Mouse (Mus musculus): ENCODE measurements at regions not wholly inside any gene's neighbourhood (a gene's known extent, or its start where the extent isn't known, plus 50 kb on each side); places are given as distances from the start of the nearest gene placed in this dataset.

DNA sequence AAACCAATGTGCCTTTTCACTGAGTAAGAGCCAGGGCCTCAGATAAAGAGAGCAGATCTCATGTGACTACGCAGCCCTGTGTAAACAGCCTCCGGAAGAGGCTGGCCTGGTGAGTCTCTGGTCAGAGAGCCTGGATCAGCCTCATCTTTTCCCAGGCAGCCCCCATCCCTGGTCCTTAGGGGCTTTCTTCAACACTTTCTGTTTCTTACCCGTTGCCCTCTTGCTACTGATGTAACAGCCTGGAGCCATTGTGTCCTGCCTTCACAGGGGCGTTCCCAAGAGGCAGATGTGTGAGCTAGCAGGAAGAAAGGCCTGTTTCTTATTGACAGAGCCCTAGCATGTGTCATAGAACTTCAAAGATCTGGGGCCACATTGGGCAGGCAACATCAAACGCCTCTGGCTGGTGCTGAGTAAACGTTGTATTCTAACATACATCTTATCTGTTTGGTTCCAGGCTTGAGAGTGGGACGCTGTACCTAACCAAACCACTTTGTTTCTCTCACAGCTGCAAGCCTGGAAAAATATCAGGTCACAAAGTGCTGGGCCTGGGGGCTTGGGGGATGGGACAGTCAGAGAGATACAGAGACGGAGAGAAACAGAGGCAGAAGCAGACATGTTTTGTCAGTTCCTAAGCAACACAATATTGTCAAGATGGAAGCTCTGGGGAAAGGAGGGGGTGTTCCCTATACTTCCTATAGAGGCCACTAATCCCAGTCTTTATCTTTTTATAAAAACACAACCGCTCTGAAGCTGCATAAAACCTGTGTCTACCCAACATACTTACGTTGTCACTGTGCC, 362.6 kb upstream of the Prox1 start:
- Histone ChIP-seq H3K27ac (ENCODE audit: low read depth, low read length) (peak overlapping the region; percentile 47), H3K36me3 (ENCODE audit: control insufficient read depth, insufficient read depth, low read length) (no peaks in the 10 kb centered on the region), H3K27me3 (ENCODE audit: control insufficient read depth, insufficient read depth, low read length) (no peaks in the 10 kb centered on the region; the same call in 1 of the 2 replicates), H3K4me2 (no peak overlapping the region), H3K4me3 (ENCODE audit: low read depth, low read length) (no peak overlapping the region), H3K9me3 (replicated peaks; ENCODE audit: control insufficient read depth, low read length) (no peaks in the 10 kb centered on the region), H3K9ac (ENCODE audit: low read depth, low read length) (no peak overlapping the region), H3K4me1 (ENCODE audit: control insufficient read depth, insufficient read depth, low read length) (peaks cover 25% of the 10 kb centered on the region)
- WGBS (ENCODE audit: insufficient replicate concordance) = 12% methylated on average over 10 of the region's 10 CpGs
- peak; percentile 68; the same call in 1 of the 2 replicates for ATAC-seq (replicated peaks; ENCODE audit: insufficient number of reproducible peaks, low FRiP score, low TSS enrichment)

GRCm38 (mm10) chr1:190531224-190531623, 360.7 kb upstream of the Prox1 start:
- ATAC-seq (replicated peaks; ENCODE audit: insufficient number of reproducible peaks, low FRiP score, low TSS enrichment) = no peak
- no peak overlapping the region for H3K4me3 ChIP-seq (ENCODE audit: low read depth, low read length)
- H3K27me3 ChIP-seq (ENCODE audit: control insufficient read depth, insufficient read depth, low read length) = no peaks in the 10 kb centered on the region; the same call in 1 of the 2 replicates
- H3K9ac ChIP-seq (ENCODE audit: low read depth, low read length) = no peak overlapping the region
- H3K9me3 ChIP-seq (replicated peaks; ENCODE audit: control insufficient read depth, low read length) = no peaks in the 10 kb centered on the region
- H3K27ac ChIP-seq (ENCODE audit: low read depth, low read length) = no peak overlapping the region
- WGBS (ENCODE audit: insufficient replicate concordance) = 81% methylated on average over 6 of the region's 6 CpGs
- H3K4me1 ChIP-seq (ENCODE audit: control insufficient read depth, insufficient read depth, low read length) = peaks cover 29% of the 10 kb centered on the region
- no peak overlapping the region for H3K4me2 ChIP-seq
- H3K36me3 ChIP-seq (ENCODE audit: control insufficient read depth, insufficient read depth, low read length) = no peaks in the 10 kb centered on the region

DNA sequence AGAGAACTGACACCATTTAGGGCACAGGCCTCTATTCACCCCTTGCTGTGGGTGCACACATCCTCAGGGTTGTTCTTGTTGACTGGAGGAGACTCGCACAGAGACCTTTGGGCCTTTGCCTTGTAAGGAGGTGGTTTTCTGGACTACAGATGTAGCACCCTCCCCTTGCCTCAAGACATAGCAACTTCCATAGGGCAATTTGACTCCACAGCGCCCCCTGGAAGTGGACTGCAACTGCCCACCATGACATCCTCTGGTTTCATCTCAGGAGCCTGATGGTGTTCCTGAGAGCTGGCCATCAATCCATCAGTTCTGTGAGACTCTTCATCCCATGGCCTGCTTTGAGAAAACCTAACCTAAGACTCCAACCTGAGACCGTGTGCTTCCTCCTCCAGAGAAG, 359.6 kb upstream of the Prox1 start:
- no peak overlapping the region for H3K27ac ChIP-seq (ENCODE audit: low read depth, low read length)
- H3K4me3 ChIP-seq (ENCODE audit: low read depth, low read length) = no peak overlapping the region
- peaks cover 6% of the 10 kb centered on the region for H3K27me3 ChIP-seq (ENCODE audit: control insufficient read depth, insufficient read depth, low read length)
- 70% methylated on average over 3 of the region's 3 CpGs for WGBS (ENCODE audit: insufficient replicate concordance)
- no peak for ATAC-seq (replicated peaks; ENCODE audit: insufficient number of reproducible peaks, low FRiP score, low TSS enrichment)
- no peak overlapping the region for H3K9ac ChIP-seq (ENCODE audit: low read depth, low read length)
- H3K36me3 ChIP-seq (ENCODE audit: control insufficient read depth, insufficient read depth, low read length) = no peaks in the 10 kb centered on the region
- no peak overlapping the region for H3K4me2 ChIP-seq
- no peaks in the 10 kb centered on the region for H3K9me3 ChIP-seq (replicated peaks; ENCODE audit: control insufficient read depth, low read length)
- peaks cover 36% of the 10 kb centered on the region for H3K4me1 ChIP-seq (ENCODE audit: control insufficient read depth, insufficient read depth, low read length)

DNA sequence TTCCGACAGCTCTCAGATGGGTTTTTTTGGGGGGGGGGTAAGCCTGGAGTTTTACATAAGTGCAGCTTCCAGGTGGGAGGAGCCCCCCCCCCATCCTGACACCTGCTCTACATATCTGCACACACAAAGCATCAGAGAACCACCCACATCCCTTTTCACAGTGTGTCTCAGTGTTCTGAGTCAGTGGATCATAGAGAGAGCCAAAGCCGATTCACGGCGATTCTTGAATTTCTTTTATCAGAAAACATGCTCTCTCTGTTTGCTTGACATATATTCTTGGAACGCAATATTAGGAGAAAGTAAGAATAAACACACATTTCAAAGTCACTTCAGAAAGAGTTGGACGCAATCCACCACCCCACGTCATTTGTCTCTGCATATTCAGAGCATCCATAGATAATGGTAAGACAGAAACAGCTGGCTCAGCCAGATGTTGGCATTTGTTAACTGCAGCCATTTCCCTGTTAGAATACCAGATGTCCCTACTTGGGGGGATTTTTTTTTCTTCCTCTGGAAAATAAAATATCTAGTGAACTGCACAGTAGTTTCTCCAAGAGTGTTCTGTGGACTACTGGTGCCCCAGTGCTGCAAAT, 357.1 kb upstream of the Prox1 start:
- H3K36me3 ChIP-seq (ENCODE audit: control insufficient read depth, insufficient read depth, low read length) = no peaks in the 10 kb centered on the region

DNA sequence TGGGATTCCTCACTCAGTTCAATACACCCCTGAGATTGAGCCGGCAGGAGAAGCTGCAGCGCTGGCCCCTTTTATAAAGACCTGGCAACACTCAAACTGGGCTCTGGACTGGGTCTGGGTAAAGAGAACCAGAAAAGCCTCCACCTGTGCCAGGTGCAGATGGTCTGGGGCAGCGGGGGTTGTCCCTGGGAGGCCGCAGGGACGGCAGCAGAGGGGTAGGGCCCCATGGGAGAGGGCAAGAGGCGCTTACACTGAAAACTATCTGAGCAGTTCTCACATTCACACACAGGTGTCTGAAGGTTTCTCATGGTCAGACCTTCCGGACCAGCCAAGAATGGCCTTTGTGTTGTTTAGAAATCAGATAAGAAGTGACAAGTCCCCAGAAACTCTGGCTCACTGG, 356.1 kb upstream of the Prox1 start:
- no peak for ATAC-seq (replicated peaks; ENCODE audit: insufficient number of reproducible peaks, low FRiP score, low TSS enrichment)
- 17% methylated on average over 7 of the region's 7 CpGs for WGBS (ENCODE audit: insufficient replicate concordance)

More for the DNA sequence above, 357.1 kb upstream of the Prox1 start:
- peaks cover 7% of the 10 kb centered on the region for H3K27me3 ChIP-seq (ENCODE audit: control insufficient read depth, insufficient read depth, low read length)
- 75% methylated on average over 7 of the region's 7 CpGs for WGBS (ENCODE audit: insufficient replicate concordance)
- H3K9me3 ChIP-seq (replicated peaks; ENCODE audit: control insufficient read depth, low read length) = no peaks in the 10 kb centered on the region
- ATAC-seq (replicated peaks; ENCODE audit: insufficient number of reproducible peaks, low FRiP score, low TSS enrichment) = no peak
- peaks cover 16% of the 10 kb centered on the region for H3K4me1 ChIP-seq (ENCODE audit: control insufficient read depth, insufficient read depth, low read length)
- H3K4me2 ChIP-seq = no peak overlapping the region
- no peak overlapping the region for H3K4me3 ChIP-seq (ENCODE audit: low read depth, low read length)
- no peak overlapping the region for H3K9ac ChIP-seq (ENCODE audit: low read depth, low read length)
- H3K27ac ChIP-seq (ENCODE audit: low read depth, low read length) = no peak overlapping the region

DNA sequence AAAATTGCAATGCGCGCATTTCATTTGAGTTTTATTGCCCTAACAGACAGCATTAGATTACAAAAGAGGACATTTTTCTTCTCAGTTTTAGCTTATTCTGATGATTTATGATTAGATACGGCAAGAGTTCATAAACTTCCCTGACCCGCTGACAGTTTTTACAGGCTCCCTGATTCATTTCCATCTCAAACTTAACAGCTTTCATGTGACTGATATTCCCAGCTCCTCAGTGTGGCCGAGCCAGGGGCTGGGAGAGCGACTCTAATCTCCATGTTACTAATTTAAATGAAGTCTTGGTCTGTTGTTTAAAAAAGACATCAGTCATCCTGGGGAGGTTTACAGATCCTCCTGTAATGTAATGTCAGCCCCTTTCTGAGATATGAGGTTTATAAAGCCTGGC, 355.5 kb upstream of the Prox1 start:
- H3K9me3 ChIP-seq (replicated peaks; ENCODE audit: control insufficient read depth, low read length) = no peaks in the 10 kb centered on the region
- no peaks in the 10 kb centered on the region for H3K36me3 ChIP-seq (ENCODE audit: control insufficient read depth, insufficient read depth, low read length)
- H3K4me3 ChIP-seq (ENCODE audit: low read depth, low read length) = no peak overlapping the region
- peaks cover 11% of the 10 kb centered on the region for H3K4me1 ChIP-seq (ENCODE audit: control insufficient read depth, insufficient read depth, low read length)
- whole genome bisulfite sequencing (ENCODE audit: insufficient replicate concordance) = 46% methylated on average over 6 of the region's 6 CpGs
- H3K4me2 ChIP-seq = no peak overlapping the region
- H3K27me3 ChIP-seq (ENCODE audit: control insufficient read depth, insufficient read depth, low read length) = peaks cover 7% of the 10 kb centered on the region
- no peak overlapping the region for H3K9ac ChIP-seq (ENCODE audit: low read depth, low read length)
- no peak for ATAC-seq (replicated peaks; ENCODE audit: insufficient number of reproducible peaks, low FRiP score, low TSS enrichment)
- no peak overlapping the region for H3K27ac ChIP-seq (ENCODE audit: low read depth, low read length)

More for the DNA sequence above, 356.1 kb upstream of the Prox1 start:
- no peak overlapping the region for H3K4me2 ChIP-seq
- peaks cover 11% of the 10 kb centered on the region for H3K4me1 ChIP-seq (ENCODE audit: control insufficient read depth, insufficient read depth, low read length)
- H3K4me3 ChIP-seq (ENCODE audit: low read depth, low read length) = no peak overlapping the region
- H3K9ac ChIP-seq (ENCODE audit: low read depth, low read length) = no peak overlapping the region
- H3K9me3 ChIP-seq (replicated peaks; ENCODE audit: control insufficient read depth, low read length) = no peaks in the 10 kb centered on the region
- H3K36me3 ChIP-seq (ENCODE audit: control insufficient read depth, insufficient read depth, low read length) = no peaks in the 10 kb centered on the region
- no peak overlapping the region for H3K27ac ChIP-seq (ENCODE audit: low read depth, low read length)
- peaks cover 7% of the 10 kb centered on the region for H3K27me3 ChIP-seq (ENCODE audit: control insufficient read depth, insufficient read depth, low read length)

GRCm38 (mm10) chr1:190500106-190500505, 329.6 kb upstream of the Prox1 start:
- 79% methylated on average over 8 of the region's 8 CpGs for WGBS (ENCODE audit: insufficient replicate concordance)
- Histone ChIP-seq H3K36me3 (ENCODE audit: control insufficient read depth, insufficient read depth, low read length) (no peaks in the 10 kb centered on the region), H3K4me3 (ENCODE audit: low read depth, low read length) (no peak overlapping the region), H3K9ac (ENCODE audit: low read depth, low read length) (no peak overlapping the region), H3K9me3 (replicated peaks; ENCODE audit: control insufficient read depth, low read length) (no peaks in the 10 kb centered on the region), H3K27me3 (ENCODE audit: control insufficient read depth, insufficient read depth, low read length) (0 out of 2 replicates have a peak, but pooled peaks cover 2% of the 10 kb centered on the region), H3K27ac (ENCODE audit: low read depth, low read length) (no peak overlapping the region), H3K4me1 (ENCODE audit: control insufficient read depth, insufficient read depth, low read length) (peaks cover 7% of the 10 kb centered on the region), H3K4me2 (no peak overlapping the region)
- no peak for ATAC-seq (replicated peaks; ENCODE audit: insufficient number of reproducible peaks, low FRiP score, low TSS enrichment)

- H3K4me1 ChIP-seq (ENCODE audit: control insufficient read depth, insufficient read depth, low read length) = peaks cover 7% of the 10 kb centered on the region
- H3K9me3 ChIP-seq (replicated peaks; ENCODE audit: control insufficient read depth, low read length) = no peaks in the 10 kb centered on the region
- no peak overlapping the region for H3K4me2 ChIP-seq
- H3K27ac ChIP-seq (ENCODE audit: low read depth, low read length) = no peak overlapping the region
- H3K27me3 ChIP-seq (ENCODE audit: control insufficient read depth, insufficient read depth, low read length) = 0 out of 2 replicates have a peak, but pooled peaks cover 2% of the 10 kb centered on the region
- no peak overlapping the region for H3K4me3 ChIP-seq (ENCODE audit: low read depth, low read length)
- H3K9ac ChIP-seq (ENCODE audit: low read depth, low read length) = no peak overlapping the region
- no peak for ATAC-seq (replicated peaks; ENCODE audit: insufficient number of reproducible peaks, low FRiP score, low TSS enrichment)
- no peaks in the 10 kb centered on the region for H3K36me3 ChIP-seq (ENCODE audit: control insufficient read depth, insufficient read depth, low read length)
- WGBS (ENCODE audit: insufficient replicate concordance) = 79% methylated on average over 4 of the region's 4 CpGs
These were observed 327.0 kb upstream of the Prox1 start for GRCm38 (mm10) chr1:190497474-190497873.
